Mouse (Mus musculus): ENCODE measurements around the gene Vps4b.
"Not testable (repeated sequence)": the region's sequence is repeated elsewhere in the genome, so short reads cannot be mapped to it uniquely, and the experiment has no call there.

The Vps4b gene

GRCm38 (mm10) chr1:106752013-106752412 is 44.5 kb downstream of the Vps4b start:
- DNase-seq (ENCODE audit: low spot score) = no peak

GRCm38 (mm10) chr1:106750656-106751055 is 45.9 kb downstream of the Vps4b start:
- no peak for DNase-seq (ENCODE audit: low spot score)

GRCm38 (mm10) chr1:106748555-106749315 is 47.8 kb downstream of the Vps4b start:
- no peak for DNase-seq (ENCODE audit: low spot score)

- DNase-seq (ENCODE audit: low spot score) = no peak
Measured at GRCm38 (mm10) chr1:106742980-106743379, 53.5 kb downstream of the Vps4b start.

- no peak for DNase-seq (ENCODE audit: low spot score)
Measured at GRCm38 (mm10) chr1:106740735-106741134, 55.8 kb downstream of the Vps4b start.

- DNase-seq (ENCODE audit: low spot score) = no peak
Measured at GRCm38 (mm10) chr1:106739810-106740209, 56.7 kb downstream of the Vps4b start.

GRCm38 (mm10) chr1:106738092-106738491 is 58.4 kb downstream of the Vps4b start:
- DNase-seq (ENCODE audit: low spot score) = peak; percentile 47

GRCm38 (mm10) chr1:106736211-106736610 is 60.3 kb downstream of the Vps4b start:
- no peak for DNase-seq (ENCODE audit: low spot score)

GRCm38 (mm10) chr1:106735586-106735985 is 60.9 kb downstream of the Vps4b start:
- DNase-seq (ENCODE audit: low spot score) = peak; percentile 64

- DNase-seq (ENCODE audit: low spot score) = no peak
Measured at GRCm38 (mm10) chr1:106722061-106722460, 74.5 kb downstream of the Vps4b start.

- DNase-seq (ENCODE audit: low spot score) = not testable (repeated sequence)
Measured at GRCm38 (mm10) chr1:106717736-106718135, 78.8 kb downstream of the Vps4b start.

GRCm38 (mm10) chr1:106717071-106717601 is 79.4 kb downstream of the Vps4b start:
- peak; percentile 90 for DNase-seq (ENCODE audit: low spot score)

GRCm38 (mm10) chr1:106716141-106716540 is 80.4 kb downstream of the Vps4b start:
- DNase-seq (ENCODE audit: low spot score) = no peak

- no peak for DNase-seq (ENCODE audit: low spot score)
Measured at GRCm38 (mm10) chr1:106715111-106716083, 81.1 kb downstream of the Vps4b start.

GRCm38 (mm10) chr1:106714530-106714981 is 82.0 kb downstream of the Vps4b start:
- peak; percentile 42 for DNase-seq (ENCODE audit: low spot score)
